38 mouse cellular contexts compared by ENCODE assay signal in the genomic region with DNA sequence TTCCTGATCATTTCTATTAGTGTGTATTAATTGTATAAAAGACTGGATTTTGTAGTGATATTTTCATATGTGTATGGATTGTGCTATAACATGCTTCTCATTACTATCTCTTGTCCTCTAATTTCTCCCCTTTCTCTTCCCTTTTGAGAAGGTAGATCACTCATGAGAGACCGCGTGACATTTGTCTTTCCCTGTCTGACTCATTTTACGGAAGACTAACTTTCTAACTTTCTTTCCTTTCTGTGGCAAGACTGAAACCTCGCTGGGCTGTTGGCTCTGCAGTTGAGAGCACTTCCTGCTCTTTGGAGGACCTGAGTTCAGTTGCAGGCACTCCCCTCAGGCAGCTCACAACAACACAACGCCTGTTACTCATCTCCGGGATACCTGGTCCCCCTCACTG. TPM values are rescaled to one million over a fixed set of nuclear protein-coding genes. Genes with fewer than 3 reads are reported as not detected.
"Had no signal": no experiment of that assay in that cellular context is flagged by ENCODE, and none has a peak within 500 bp of the region (broad histone marks: within the 10 kb centered on the region; RNA-seq: fewer than 3 reads in every experiment).

No protein-coding gene starts in this region.

- H3K27me3 ChIP-seq: heart, embryonic 12.5 days; heart, embryonic 13.5 days; heart, embryonic 15.5 days; hindbrain, embryonic 12.5 days; hindbrain, embryonic 13.5 days; hindbrain, embryonic 15.5 days; intestine, embryonic 15.5 days; kidney, embryonic 15.5 days had no signal

- DNase-seq: heart, postnatal 14 days; heart, postnatal 36 days; heart, postnatal 4 days; kidney, adult 11 months; kidney, adult 18-20 months; kidney, adult 2 months; kidney, adult 8-10 months; kidney, adult 9 months; kidney, postnatal 10 days; kidney, postnatal 14 days; kidney, postnatal 25 days; kidney, postnatal 36 days; kidney, postnatal 4 days; layer of hippocampus, adult 9-11 months; layer of hippocampus, postnatal 36 days had no signal

- H3K4me1 ChIP-seq: heart, embryonic 12.5 days; heart, embryonic 13.5 days; heart, embryonic 15.5 days; hindbrain, embryonic 10.5 days; intestine, embryonic 15.5 days had no signal

- H3K27ac ChIP-seq: heart, embryonic 13.5 days; heart, embryonic 15.5 days; hindbrain, embryonic 10.5 days; hindbrain, embryonic 12.5 days; hindbrain, embryonic 13.5 days; hindbrain, embryonic 14.5 days; hindbrain, embryonic 15.5 days; hindbrain, postnatal 0 days; intestine, embryonic 15.5 days; kidney, embryonic 15.5 days; kidney, postnatal 0 days; layer of hippocampus, adult 2 months; left cerebral cortex, adult 2 months had no signal

- H3K9me3 ChIP-seq: heart, embryonic 13.5 days; heart, embryonic 15.5 days; hindbrain, embryonic 10.5 days; hindbrain, embryonic 12.5 days; hindbrain, embryonic 13.5 days; hindbrain, embryonic 15.5 days; intestine, embryonic 15.5 days; kidney, embryonic 15.5 days had no signal

- H3K4me2 ChIP-seq: heart, embryonic 12.5 days; heart, embryonic 13.5 days; heart, embryonic 15.5 days; hindbrain, embryonic 12.5 days; hindbrain, embryonic 13.5 days; hindbrain, embryonic 14.5 days; hindbrain, embryonic 15.5 days; intestine, embryonic 15.5 days; kidney, embryonic 15.5 days had no signal

- H3K36me3 ChIP-seq: heart, embryonic 12.5 days; heart, embryonic 13.5 days; heart, embryonic 15.5 days; hindbrain, embryonic 10.5 days; hindbrain, embryonic 12.5 days; hindbrain, embryonic 13.5 days; hindbrain, embryonic 15.5 days; intestine, embryonic 15.5 days; kidney, embryonic 15.5 days had no signal

- H3K9ac ChIP-seq: heart, embryonic 12.5 days; heart, embryonic 13.5 days; heart, embryonic 15.5 days; hindbrain, embryonic 12.5 days; hindbrain, embryonic 13.5 days; hindbrain, embryonic 14.5 days; hindbrain, embryonic 15.5 days; intestine, embryonic 15.5 days; kidney, embryonic 15.5 days had no signal

- H3K4me3 ChIP-seq: heart, embryonic 12.5 days; heart, embryonic 13.5 days; heart, embryonic 15.5 days; hindbrain, embryonic 10.5 days; hindbrain, embryonic 12.5 days; hindbrain, embryonic 13.5 days; hindbrain, embryonic 15.5 days; intestine, embryonic 15.5 days; kidney, embryonic 15.5 days; layer of hippocampus, adult 2 months; left cerebral cortex, adult 2 months had no signal

RNA-seq across cellular contexts. Expression of a gene that starts 48.2 kb away (rescaled TPM):
- total RNA-seq: heart, postnatal 25 days; heart, postnatal 36 days; hematopoietic stem cell, adult 5-6 weeks; left cerebral cortex, adult 2 months had no signal
- polyA plus RNA-seq: heart, embryonic 12.5 days; heart, embryonic 13.5 days; hindbrain, embryonic 10.5 days; hindbrain, embryonic 11.5 days; hindbrain, embryonic 12.5 days; inflammation-experienced regulatory T-cells, adult 6 months; intestine, embryonic 14.5 days; intestine, embryonic 15.5 days; intestine, embryonic 16.5 days; kidney, adult 2 months; kidney, embryonic 14.5 days; kidney, embryonic 15.5 days; kidney, embryonic 16.5 days; kidney, postnatal 0 days; large intestine, adult 2 months had no signal
